Mouse (Mus musculus) lung, embryonic 14.5 days (tissue): ENCODE data around the gene Dpf3. TPM values are rescaled to one million over a fixed set of nuclear protein-coding genes. Genes with fewer than 3 reads are reported as not detected.

Experiments used
- ATAC-seq: fragments of 200-750 bp; cut with Nextera tagmentation; 2 replicates; pipeline ENCODE4 v1.8.0; 2017; ENCODE audit warnings: mild to moderate bottlenecking, moderate TSS enrichment, moderate library complexity; ENCODE audit not compliant: insufficient read depth
- DNase-seq: peaks from one replicate; pipeline ENCODE4 v3.0.0-alpha.2; 2015
- H3K27ac ChIP-seq: fragments of 300-500 bp; sonication (generic); 2 replicates; pipeline ENCODE4 v1.5.1; 2014; ENCODE audit warnings: low read depth, mild to moderate bottlenecking, moderate library complexity
- H3K27me3 ChIP-seq: fragments of 300-500 bp; sonication (generic); 2 replicates; pipeline ENCODE4 v1.6.1; 2014; ENCODE audit warnings: low read length, control low read depth; ENCODE audit not compliant: insufficient read depth
- H3K36me3 ChIP-seq: fragments of 300-500 bp; sonication (generic); 2 replicates; pipeline ENCODE4 v1.6.1; 2014; ENCODE audit warnings: control low read depth; ENCODE audit not compliant: insufficient read depth
- H3K4me1 ChIP-seq: fragments of 300-500 bp; sonication (generic); 2 replicates; pipeline ENCODE4 v1.6.1; 2014; ENCODE audit warnings: antibody characterized with exemption, control low read depth; ENCODE audit not compliant: insufficient read depth
- H3K4me2 ChIP-seq: fragments of 300-500 bp; sonication (generic); 2 replicates; pipeline ENCODE4 v1.6.1; 2014; ENCODE audit warnings: mild to moderate bottlenecking
- H3K4me3 ChIP-seq: fragments of 300-500 bp; sonication (generic); 2 replicates; pipeline ENCODE4 v1.5.1; 2014; ENCODE audit warnings: low read depth, low read length
- H3K9ac ChIP-seq: fragments of 300-500 bp; sonication (generic); 2 replicates; pipeline ENCODE4 v1.6.1; 2014
- H3K9me3 ChIP-seq: fragments of 300-500 bp; sonication (generic); 2 replicates; pipeline ENCODE4 v1.6.1; 2016; ENCODE audit warnings: low read depth, low read length, control low read depth
- CTCF ChIP-seq: IDR thresholded peaks from 2 replicates; pipeline ENCODE4 v1.5.1; 2016; ENCODE audit warnings: antibody characterized with exemption, low read depth
- WGBS: fragments of 180-500 bp; shearing (Covaris S2); extraction: QIAGEN DNeasy Blood & Tissue Kit; methylation state at CpG from one replicate; pipeline ENCODE4 v1.1.7; 2014; 5-methylcytosine and 5-hydroxymethylcytosine counted together
- polyA plus RNA-seq: library from polyadenylated mRNA; unstranded; fragments of >200 nt; fragmentation: Nextera tagmentation; extraction: Ambion mirVana; gene quantifications from 2 replicates; pipeline ENCODE4 v1.2.1, GENCODE M21; 2014

Gene Dpf3
- polyA plus RNA-seq, 1 experiment from 2014 or later: 3.1 TPM

DNA sequence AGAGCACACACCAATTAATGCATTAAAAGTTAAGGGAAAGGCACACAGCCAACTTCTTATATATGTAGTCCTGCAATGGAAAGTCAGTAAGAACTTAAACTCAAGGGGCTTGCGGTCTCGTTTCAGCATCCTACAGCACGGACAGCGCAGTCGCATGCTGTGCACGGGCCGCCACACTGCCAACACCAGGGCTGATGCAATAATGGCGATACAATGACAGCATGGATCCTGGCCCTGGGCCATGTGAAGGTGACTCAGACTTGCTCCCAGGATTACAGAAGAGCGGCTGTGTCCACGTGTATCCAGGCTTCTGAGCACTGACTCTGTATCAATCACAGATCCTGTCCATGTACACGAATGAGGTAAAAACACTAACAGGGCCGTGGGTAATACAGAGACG lies 158.6 kb downstream of the Dpf3 start:
- ATAC-seq: no peak
- WGBS: 76% methylated on average over 13 of the region's 13 CpGs
- no peak for TF ChIP-seq CTCF
- no peaks in the 10 kb centered on the region for H3K36me3 ChIP-seq
- DNase-seq: peak; percentile 31
- no peaks in the 10 kb centered on the region for H3K27me3 ChIP-seq
- no peak overlapping the region for H3K4me2 ChIP-seq
- no peaks in the 10 kb centered on the region; the same call in 1 of the 2 replicates for H3K4me1 ChIP-seq
- no peak overlapping the region for H3K9ac ChIP-seq
- no peaks in the 10 kb centered on the region for H3K9me3 ChIP-seq
- H3K27ac ChIP-seq: no peak overlapping the region
- no peak overlapping the region for H3K4me3 ChIP-seq

GRCm38 (mm10) chr12:83328491-83328890 lies 159.0 kb downstream of the Dpf3 start:
- no peak overlapping the region for H3K27ac ChIP-seq
- no peaks in the 10 kb centered on the region for H3K9me3 ChIP-seq
- no peaks in the 10 kb centered on the region for H3K36me3 ChIP-seq
- ATAC-seq: no peak
- WGBS: 61% methylated on average over 4 of the region's 4 CpGs
- H3K27me3 ChIP-seq: no peaks in the 10 kb centered on the region
- DNase-seq: no peak
- H3K4me1 ChIP-seq: no peaks in the 10 kb centered on the region; the same call in 1 of the 2 replicates
- H3K4me2 ChIP-seq: no peak overlapping the region
- no peak overlapping the region for H3K4me3 ChIP-seq
- no peak for TF ChIP-seq CTCF
- no peak overlapping the region for H3K9ac ChIP-seq

- H3K27me3 ChIP-seq: no peaks in the 10 kb centered on the region
- ATAC-seq: no peak
- 73% methylated on average over 1 of the region's 1 CpGs for WGBS
Observed at GRCm38 (mm10) chr12:83327451-83327850, 160.1 kb downstream of the Dpf3 start.

GRCm38 (mm10) chr12:83320725-83321124 lies 166.8 kb downstream of the Dpf3 start:
- Histone ChIP-seq H3K4me3 (no peak overlapping the region), H3K9ac (no peak overlapping the region), H3K4me2 (no peak overlapping the region), H3K36me3 (no peaks in the 10 kb centered on the region), H3K4me1 (no peaks in the 10 kb centered on the region), H3K9me3 (no peaks in the 10 kb centered on the region), H3K27ac (no peak overlapping the region), H3K27me3 (no peaks in the 10 kb centered on the region)
- ATAC-seq (no peak), DNase-seq (no peak)
- TF ChIP-seq CTCF: no peak
- WGBS: 80% methylated on average over 3 of the region's 3 CpGs

More at GRCm38 (mm10) chr12:83327451-83327850, 160.1 kb downstream of the Dpf3 start:
- no peak for DNase-seq
- H3K4me2 ChIP-seq: no peak overlapping the region
- H3K4me1 ChIP-seq: no peaks in the 10 kb centered on the region; the same call in 1 of the 2 replicates
- H3K27ac ChIP-seq: no peak overlapping the region
- TF ChIP-seq CTCF: no peak
- no peaks in the 10 kb centered on the region for H3K9me3 ChIP-seq
- H3K9ac ChIP-seq: no peak overlapping the region
- no peaks in the 10 kb centered on the region for H3K36me3 ChIP-seq
- no peak overlapping the region for H3K4me3 ChIP-seq

DNA sequence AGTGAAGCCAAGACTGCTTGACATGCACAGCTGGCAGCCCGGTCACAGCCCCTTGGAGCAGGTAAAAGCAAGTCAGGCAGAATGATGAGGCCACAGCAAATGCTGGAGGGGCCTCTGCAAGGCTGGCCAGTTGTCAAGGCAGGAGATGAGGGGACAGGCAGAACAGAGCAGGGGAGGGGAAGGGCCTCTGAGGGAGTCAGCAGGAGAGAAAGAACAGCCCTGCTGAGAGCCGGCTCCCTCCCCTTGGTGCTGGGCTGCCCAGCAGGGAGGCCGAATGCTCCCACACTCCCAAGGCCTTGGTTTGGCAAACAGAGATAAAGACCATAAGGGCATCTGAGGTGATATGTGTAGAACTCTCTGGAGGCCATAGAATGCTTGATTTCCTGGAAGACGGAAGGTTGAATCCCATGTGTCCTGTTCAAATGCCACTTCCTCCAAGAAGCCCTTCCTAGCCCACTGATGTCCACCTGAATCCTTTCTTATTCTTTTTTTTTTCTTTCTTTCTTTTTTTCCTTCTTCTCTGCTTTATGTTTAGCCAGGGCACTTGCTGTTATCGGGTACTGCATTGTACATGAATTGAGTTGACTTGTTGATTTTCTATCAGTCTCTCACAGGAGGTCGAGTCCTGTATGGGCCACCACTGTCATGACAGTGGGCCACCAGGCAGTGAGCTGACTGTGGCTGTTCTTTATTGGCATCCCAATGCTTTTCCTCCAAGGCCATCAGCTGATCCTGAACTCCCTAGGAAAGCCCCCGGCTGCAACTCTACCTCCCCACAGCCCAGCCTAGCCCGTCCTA lies 169.7 kb downstream of the Dpf3 start:
- Histone ChIP-seq H3K4me2 (no peak overlapping the region), H3K27me3 (no peaks in the 10 kb centered on the region), H3K4me3 (no peak overlapping the region), H3K36me3 (no peaks in the 10 kb centered on the region), H3K9ac (no peak overlapping the region), H3K4me1 (no peaks in the 10 kb centered on the region), H3K27ac (no peak overlapping the region), H3K9me3 (no peaks in the 10 kb centered on the region)
- ATAC-seq (no peak), DNase-seq (no peak)
- TF ChIP-seq CTCF: no peak
- 61% methylated on average over 8 of the region's 8 CpGs for WGBS

DNA sequence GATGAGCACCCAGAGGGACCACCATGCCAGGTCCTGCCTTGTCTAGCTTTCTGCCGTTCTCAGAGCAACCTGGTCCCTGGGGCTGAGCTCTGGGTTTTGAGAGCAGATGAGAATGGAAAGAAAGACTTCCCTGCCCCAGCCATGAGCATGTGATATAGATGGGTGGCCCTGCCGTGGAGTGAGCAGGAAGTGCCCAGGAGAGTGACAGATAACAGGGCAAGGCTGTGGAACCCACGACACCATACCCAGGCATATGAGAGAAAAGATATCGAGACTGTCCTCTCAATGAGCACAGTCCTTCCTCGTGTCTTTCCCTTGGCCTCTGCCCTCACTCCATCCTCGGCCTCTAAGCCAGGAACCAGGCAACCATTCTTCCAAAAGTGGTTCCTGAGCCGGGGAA lies 172.8 kb downstream of the Dpf3 start:
- Histone ChIP-seq H3K27me3 (no peaks in the 10 kb centered on the region), H3K27ac (no peak overlapping the region), H3K9ac (no peak overlapping the region), H3K4me2 (no peak overlapping the region), H3K4me1 (no peaks in the 10 kb centered on the region), H3K4me3 (no peak overlapping the region), H3K36me3 (no peaks in the 10 kb centered on the region), H3K9me3 (no peaks in the 10 kb centered on the region)
- no peak for TF ChIP-seq CTCF
- DNase-seq (no peak), ATAC-seq (no peak)
- WGBS: 55% methylated on average over 7 of the region's 7 CpGs

GRCm38 (mm10) chr12:83312818-83313217 lies 174.7 kb downstream of the Dpf3 start:
- Histone ChIP-seq H3K4me2 (no peak overlapping the region), H3K27me3 (no peaks in the 10 kb centered on the region), H3K4me1 (no peaks in the 10 kb centered on the region), H3K9me3 (no peaks in the 10 kb centered on the region), H3K36me3 (no peaks in the 10 kb centered on the region), H3K9ac (no peak overlapping the region), H3K27ac (no peak overlapping the region), H3K4me3 (no peak overlapping the region)
- ATAC-seq: no peak
- WGBS: 87% methylated on average over 9 of the region's 9 CpGs
- TF ChIP-seq CTCF: no peak
- no peak for DNase-seq
